Mouse (Mus musculus): ENCODE measurements around the gene Pgghg.
"Not testable (repeated sequence)": the region's sequence is repeated elsewhere in the genome, so short reads cannot be mapped to it uniquely, and the experiment has no call there.

Gene Pgghg

DNA sequence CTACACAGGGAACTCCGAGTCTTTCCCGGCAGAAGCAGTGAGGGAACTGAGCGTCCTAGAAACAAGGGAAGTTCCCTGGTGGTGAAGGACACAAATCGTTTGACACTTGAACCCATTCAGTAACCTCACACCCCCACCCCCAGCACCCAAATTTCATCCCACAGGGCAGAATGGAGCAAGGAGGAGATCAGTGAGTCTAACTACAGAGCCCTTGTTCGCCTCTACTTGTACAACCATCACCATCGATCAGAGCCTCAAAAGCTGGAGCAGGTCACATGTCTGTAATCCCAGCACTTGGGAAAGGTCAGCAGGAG, 15.3 kb downstream of the Pgghg start:
- no peak for DNase-seq

DNA sequence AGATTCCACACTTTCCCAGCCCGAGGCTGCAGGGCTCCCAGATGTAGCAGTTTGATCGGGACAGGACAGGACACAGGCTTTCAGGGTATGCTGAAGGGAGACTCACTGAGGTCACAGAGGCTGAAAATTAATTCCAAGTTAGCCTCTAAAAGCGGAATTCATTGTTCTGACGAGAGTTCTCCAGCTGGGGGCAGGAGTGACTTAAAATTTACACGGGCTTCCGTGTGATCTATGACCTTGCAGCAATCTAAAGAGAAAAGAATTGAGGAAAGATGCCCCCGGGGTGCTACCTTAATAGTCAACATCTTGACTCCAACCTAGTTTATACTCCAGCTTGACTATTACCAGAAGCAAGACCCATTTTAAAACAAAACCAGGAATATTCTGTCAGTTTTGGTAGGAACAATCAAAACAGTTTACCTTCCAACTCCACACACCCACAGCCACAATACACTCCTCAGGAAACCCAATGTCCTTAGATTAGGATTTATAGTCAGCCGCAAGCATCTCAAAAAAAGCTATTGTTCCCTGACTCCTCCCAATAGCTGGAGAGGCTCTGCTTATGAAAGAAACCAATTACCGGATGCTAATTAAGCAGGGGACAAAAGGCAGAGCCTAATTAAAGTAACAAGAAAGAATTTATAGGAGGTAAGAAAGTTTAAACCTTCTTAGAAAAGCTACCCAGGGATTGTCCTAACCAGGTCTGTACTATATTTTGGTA, 18.1 kb downstream of the Pgghg start:
- no peak for DNase-seq

DNA sequence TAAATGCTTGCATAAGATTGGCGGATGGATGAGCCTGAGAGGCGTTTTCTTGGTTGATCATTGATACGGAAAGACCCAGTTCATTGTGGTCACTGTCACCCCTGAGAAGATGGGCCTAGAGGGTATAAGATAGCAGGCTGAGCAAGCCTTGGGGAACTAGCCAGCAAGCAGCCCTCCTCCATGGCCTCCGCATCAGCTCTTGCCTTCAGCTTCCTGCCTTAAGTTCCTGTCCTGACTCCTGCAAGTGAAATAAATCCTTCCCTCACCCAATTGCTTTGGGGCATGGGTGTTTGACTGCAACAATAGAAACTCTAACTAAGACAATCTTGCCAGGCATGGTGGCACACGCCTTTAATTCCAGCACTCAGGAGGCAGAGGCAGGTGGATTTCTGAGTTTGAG, 18.8 kb downstream of the Pgghg start:
- no peak for DNase-seq

DNA sequence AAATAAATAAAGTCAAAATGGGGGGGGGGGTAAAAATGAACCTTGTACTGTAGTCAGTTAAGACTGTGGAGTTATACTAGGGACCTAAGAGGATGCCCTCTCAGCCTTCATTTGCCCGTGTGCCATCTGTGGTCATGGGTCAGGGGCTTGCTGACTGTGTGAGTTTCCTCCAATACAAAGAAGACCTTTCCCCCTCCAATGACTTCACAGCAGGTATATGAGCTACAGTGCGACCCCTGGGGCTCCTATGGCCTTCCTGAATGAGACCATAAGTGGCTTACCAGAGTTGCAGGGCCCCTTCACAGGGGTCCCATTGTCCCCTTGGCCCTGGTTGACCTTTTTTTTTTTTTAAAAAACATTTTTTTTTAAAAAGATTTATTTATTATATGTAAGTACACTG, 20.2 kb downstream of the Pgghg start:
- DNase-seq: no peak

DNA sequence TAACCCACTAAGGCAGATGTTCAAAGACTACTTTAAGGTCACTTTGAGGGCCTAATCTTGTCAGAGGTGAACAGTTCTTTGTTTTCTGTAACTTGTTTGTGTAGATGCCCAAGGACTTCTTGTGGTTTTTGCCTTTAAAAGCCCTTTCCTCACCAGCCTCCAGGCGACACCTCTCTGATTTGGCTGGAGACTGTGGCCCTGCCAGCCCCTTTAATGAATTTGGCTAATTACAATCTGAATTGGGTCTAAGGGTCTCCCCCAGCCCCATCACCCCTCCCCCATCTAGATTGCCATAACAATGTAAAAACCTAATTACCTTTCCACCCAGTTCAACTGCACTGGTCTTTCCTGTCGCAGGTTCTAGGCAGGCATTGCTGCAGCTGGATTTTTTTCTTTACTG, 21.5 kb downstream of the Pgghg start:
- no peak for DNase-seq

DNA sequence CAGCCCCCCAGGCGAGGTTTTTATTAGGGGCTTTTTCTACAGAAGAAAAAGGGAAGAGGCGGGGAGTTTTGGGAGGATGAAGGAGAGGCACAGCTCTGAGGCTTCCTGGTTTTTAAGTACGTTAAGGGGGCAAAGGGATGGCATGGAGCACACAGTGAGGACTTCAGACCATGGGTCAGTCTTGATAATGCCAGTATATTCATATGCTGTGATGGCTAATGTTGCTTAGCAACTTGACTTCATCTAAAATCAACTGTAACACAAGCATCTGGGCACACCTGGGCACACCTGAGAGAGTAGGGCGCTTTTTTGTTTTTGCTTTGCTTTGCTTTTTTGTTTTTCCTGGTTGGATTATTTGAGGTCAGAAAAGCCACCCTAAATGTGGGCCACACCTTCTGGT, 25.7 kb downstream of the Pgghg start, which contains the start of gene Ifitm1:
Ifitm1 (plus strand) TSS at position 301 of the 400 bp plus-strand sequence.
- DNase-seq: no peak

DNA sequence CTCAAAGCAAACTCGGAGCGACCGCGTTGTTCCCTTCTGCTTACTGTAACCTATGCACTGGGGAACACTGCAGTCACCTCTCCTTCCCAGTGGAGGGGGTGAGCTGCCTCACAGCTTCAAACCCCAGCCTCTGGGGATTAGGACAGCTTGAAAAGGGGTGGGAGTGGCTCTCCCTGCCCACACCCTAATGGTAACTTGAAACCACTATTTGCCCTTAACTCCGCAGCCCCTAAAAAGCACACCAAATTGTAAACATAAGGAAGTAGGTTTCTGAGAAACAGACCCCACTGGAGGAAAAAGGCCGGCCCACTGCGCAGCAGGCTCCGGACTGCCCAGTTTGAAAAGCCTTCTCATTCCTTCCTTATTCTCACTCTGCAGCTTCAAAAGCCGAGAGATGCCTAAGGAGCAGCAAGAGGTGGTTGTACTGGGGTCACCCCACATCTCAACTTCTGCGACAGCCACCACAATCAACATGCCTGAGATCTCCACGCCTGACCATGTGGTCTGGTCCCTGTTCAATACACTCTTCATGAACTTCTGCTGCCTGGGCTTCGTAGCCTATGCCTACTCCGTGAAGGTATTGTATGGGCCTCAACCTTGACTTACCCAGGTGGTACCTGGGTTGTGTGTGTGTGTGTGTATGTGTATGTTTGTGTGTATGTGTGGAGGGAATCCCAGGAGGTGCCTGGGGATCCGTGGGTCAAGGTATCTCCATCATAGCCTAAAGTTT, 26.8 kb downstream of the Pgghg start:
- no peak for DNase-seq

DNA sequence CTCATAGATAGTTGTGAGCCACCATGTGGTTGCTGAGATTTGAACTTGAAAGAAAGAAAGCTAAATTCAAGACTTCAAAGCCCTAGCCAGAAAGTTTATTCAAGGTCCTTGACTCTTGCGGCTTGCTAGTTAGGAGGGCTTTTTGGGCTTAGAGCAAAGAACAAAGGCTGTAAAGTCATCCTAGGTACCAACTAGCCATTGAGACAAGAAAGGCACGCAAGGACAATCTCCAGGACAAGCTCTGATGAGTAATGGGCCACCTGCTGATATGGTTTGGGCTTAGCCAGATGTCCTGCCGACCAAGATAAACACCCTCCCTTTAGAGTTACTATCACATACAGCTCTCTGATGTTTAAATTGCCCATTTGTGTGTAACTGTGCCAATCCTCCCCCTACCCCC, 27.5 kb downstream of the Pgghg start:
- not testable (repeated sequence) for DNase-seq

DNA sequence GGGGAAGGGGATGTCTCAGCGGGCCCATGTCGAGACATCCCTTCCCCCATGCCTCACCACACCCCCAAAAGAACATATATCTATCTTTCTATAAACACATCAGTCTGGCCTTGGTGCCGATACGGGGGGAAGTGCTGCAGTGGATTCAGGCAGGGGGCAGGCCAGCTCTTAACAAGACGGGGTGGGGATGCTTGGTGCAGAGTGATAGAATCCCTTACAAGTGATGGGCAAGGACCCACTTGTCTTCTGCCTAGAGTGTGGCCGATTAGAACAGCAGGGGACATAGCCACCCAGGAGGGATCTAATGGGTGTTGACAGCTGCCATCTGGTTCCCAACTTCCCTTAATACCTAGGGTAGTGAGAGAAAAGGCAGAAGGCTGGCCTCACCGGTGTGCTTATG, 29.7 kb downstream of the Pgghg start:
- no peak for DNase-seq

DNA sequence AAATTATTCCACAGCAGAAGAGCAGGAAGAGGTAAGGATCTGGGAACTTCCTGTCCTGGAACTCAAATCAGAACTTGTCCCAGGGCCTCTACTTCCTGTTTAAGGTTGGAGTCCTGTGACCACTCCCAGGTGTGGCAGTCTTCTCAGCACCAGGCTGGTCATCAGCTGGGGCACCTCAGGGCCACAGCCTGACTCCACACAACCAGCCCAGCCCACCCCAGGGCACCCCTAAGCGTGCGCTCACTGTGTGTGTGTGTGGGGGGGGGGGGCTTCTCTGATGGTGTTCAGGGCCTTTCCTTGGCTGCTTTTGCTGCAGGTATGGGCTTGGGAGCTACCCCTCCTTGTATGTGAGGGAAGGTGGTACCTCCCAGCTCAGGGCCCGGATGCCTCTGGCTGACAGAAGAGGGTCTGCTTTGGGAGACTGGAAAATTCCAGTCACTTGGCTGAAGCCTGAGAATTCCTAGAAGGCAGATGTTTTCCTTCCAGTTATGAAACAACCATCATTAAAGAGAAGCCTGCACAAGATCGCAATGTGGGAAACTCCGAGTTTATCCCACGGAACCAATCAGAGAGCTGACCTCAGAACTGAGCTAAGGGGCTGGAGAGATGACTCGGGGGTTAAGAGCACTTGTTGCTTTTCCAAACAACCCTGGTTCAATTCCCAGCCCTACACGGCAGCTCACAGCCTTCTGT, 30.4 kb downstream of the Pgghg start:
- DNase-seq: no peak

DNA sequence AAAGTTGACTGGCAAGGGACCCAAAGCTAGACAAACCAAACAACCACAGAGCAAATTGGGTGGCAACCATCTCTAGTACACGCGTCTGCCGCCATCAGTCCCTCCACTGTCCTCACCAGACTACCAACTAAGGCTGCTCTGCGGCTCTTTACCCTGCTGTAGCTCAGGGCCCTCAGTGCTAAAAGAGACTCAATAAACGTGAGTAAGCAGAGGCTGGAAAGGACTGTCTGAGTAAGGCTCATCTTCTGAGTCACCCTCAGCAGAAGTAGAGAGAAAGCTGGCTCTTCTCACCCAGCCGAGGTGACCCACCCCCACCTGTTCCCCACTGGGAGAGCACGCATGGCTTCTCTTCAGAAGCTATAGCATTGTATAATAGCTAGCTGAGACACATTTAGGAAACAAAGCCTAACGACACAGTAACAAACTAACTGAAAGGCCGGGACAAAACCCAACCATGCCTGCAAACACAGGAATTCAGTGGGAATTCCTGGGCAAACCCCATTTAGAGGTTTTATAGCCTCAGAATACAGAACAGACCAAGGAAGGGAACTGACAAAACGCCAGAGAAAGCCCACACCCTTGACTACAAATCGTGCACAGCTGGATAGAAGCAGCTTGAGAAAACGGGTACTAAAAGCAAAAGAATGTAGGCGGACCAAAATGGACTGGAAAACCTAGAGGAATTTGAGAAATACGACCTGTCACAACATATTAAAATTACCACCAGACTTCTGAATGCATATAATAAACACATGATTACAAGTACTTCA, 32.4 kb downstream of the Pgghg start:
- DNase-seq: no peak

DNA sequence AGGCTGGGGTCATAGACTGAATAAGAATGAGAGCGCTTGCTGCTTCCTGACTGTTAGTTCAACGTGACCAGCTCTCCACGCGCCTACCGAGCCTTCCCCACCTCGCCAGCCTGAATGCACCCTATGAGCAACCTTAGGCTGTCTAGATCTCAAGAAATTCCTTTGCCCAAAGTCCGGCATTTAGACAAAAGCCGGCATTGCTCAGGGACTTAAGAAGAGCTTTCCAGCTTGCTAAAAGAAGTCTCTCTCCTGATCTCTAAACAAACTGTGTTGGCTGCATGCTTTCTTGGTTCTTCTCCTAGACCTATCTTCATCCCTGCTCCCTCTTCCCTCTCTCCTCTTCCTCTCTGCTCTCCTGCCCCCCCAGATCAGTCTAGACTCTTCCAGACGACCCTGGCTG, 33.7 kb downstream of the Pgghg start:
- no peak for DNase-seq

DNA sequence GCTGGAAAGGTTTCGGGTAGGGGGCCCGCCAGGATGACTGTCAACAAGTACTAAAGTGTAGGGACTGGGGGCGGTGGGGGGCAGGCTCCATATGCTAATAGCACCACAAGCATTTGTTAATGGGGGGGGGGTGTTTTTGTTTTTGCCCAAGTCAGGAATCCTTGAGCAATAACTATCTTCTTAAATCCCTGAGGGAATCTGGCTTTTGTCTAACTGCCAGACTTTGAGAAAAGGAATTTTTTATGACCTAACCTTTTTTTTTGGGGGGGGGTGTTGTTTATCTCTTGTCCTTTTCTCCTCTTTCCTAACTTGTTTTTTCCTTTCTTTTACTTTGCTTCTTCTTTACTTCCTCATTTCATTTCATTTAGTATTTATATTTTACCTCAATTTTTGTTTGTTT, 34.3 kb downstream of the Pgghg start:
- DNase-seq: no peak

DNA sequence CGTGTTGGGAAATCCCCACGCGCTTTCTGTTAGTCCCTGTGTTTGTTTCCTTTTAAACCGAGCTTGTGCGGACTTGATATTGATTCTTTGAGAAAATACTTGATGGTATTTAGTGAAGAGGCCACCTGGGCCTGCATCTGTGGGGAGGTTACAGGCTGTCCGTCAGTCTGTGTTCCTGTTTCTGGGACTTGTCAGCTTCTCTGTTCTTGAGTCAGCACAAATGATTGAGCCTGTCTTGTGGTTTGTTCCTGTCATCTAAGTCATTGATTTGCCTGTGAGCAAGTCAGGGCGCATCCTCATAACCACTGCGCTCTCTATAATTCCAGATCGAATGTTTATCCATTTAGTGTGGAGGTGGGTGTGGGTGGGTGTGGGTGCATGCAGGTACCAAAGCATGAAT, 35.5 kb downstream of the Pgghg start:
- not testable (repeated sequence) for DNase-seq

DNA sequence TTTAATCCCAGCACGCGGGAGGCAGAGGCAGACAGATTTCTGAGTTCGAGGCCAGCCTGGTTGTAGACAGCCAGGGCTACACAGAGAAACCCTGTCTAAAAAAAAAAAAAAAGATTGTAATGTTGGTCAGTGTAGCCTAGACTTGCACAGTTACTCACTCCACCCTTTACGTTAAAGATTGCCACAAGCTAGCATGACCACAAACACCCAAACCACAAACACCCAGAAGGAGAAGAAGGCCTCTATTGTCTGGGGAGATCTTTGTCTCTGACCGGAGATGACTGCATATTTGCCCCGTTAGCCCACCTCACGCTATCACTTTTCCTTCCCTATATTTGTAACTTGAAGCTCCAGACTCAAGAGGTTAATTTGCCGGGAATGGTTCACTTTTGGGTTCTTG, 40.5 kb downstream of the Pgghg start:
- no peak for DNase-seq

DNA sequence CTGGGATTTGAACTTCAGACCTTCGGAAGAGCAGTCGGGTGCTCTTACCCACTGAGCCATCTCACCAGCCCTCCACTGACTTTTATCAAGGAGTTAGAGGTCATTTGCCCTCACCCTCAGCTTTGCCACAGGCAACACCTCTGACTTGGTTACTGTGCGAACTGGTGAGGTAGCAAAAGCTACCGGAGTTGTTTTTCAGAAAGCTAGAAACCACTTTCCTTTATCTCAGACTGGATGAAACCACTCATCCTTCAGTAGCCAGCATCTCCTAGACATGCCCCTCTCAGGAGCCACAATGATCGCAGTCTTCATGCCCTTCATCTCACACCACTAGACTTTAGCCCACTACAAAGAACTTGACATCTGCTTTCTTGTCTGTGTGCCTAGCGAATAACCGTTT, 41.8 kb downstream of the Pgghg start:
- DNase-seq: no peak

DNA sequence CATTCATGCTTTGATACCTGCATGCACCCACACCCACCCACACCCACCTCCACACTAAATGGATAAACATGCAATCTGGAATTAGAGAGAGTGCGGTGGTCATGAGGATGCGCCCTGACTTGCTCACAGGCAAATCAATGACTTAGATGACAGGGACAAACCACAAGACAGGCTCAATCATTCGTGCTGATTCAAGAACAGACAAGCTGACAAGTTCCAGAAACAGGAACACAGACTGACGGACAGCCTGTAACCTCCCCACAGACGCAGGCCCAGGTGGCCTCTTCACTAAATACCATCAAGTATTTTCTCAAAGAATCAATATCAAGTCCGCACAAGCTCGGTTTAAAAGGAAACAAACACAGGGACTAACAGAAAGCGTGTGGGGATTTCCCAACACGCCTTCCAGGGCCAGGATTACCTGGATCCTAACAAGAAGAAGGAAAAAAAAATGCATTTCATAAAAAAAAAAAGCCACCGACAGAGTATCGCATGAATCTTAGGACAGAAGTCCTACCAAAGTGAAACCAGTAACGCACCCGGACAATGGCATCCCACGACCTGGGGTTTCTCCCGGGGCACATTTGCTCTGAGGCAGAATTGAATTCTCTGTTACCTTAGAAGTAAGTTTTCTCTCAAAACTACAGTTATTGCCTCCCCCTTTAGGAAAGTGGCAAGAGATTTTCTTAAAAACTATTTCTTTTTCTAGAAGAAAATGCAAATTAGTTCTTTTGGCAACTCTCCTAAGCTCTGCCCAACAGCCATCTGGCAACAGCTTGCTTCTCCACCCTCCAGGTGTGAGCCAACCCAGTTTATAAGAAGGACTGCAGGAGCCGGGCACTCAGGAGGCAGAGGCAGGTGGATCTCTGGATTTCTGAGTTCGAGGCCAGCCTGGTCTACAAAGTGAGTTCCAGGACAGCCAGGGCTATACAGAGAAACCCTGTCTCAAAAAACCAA, 46.3 kb downstream of the Pgghg start:
- no peak for DNase-seq

DNA sequence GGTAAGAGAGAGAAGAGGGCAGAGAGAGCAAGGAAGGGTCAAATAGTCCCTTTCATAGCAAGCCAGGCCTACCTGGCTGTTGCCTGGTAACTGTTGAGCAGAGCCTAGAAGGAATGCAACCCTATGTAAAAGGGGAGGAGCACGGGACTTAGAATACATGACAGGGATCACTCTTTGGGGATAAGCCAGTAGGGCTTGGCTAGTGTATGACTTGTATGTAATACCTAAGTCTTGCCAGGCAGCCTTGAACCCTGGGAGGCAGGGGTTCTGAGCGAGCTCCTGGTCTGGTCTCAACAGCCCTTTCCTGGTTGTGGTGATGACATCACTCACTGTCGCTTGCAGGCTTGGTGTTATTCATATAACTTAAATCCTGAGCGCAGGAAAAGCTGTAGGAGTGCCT, 47.8 kb downstream of the Pgghg start:
- no peak for DNase-seq

DNA sequence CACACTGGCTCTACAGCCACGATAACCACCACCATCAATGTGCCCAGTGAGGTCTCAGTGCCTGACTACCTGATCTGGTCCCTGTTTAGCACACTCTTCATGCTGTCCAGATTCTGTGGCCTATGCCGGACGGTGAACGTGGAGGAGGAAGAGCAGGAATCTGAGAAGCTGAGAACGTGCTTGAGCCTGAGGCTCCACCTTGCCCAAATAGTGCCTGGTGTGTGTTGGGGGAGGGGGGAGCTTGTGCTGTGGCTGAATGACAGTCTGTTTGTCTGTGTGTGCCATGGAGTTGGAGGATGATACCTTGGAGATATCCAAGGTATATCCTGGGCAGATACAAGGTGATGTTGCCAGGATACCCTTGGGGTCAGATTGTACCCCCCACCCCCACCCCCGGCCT, 49.0 kb downstream of the Pgghg start:
- no peak for DNase-seq

DNA sequence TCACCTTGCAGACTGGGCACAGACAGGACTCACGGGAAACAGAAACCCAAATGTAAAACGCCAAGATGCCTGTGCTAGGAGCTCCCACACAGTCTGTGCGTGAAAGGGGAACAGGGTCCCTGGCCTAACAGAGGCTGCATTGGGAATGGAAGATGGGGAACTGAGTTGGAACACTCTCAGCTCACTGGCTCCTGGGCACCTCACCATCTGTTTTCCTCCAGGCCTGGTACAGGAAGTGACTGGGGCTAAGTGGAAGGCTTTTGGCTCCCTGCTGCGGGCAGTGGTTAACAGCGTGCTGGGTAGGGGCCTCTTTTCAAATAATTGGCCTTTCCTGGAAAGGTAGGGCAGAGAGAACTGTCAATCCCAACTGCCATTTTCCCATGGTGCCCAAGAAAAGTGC, 49.4 kb downstream of the Pgghg start:
- DNase-seq: no peak

DNA sequence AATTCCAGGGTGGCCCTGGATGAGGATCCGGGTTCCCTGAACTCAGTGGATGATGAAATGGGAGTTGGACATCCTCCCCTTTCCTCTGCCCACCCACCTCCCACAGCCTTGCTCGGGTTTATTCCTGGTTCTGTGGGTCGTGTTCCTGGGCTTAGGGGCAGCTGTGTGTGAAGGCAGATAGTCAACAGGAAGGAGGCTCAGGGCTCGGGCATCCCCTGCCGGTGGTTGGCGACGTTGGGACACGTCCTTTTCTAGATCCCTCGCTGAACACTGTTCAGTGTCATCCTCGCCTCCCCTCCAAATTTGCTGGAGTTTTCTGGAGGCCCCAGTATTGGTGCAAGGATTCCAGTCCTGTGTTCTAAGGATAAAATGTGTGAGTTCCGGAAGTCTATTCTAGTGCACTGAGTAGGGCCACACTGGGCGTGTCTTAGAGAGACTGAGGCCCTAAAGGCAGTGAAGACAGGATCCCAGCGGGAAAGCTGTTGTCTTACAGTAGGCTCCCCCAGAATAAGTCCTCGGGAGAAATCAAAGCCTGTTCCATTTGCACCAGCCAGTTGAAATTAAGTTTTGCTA, 50.0 kb downstream of the Pgghg start:
- DNase-seq: no peak
